Comparison of ENCODE assay signal across 16 mouse cellular contexts in genomic region chrX:161753514-161753913, GRCm38 (mm10). TPM values are rescaled to one million over a fixed set of nuclear protein-coding genes. Genes with fewer than 3 reads are reported as not detected.
"Had no signal": no experiment of that assay in that cellular context is flagged by ENCODE, and none has a peak within 500 bp of the region (broad histone marks: within the 10 kb centered on the region; RNA-seq: fewer than 3 reads in every experiment).

No protein-coding gene starts in this region.

- H3K27me3 ChIP-seq: stomach, embryonic 15.5 days had no signal

- DNase-seq: retina, postnatal 1 day; right cerebral cortex, adult 18-20 months; right cerebral cortex, postnatal 14 days; right cerebral cortex, postnatal 25 days; right cerebral cortex, postnatal 4 days; spleen, adult 18-20 months; thymus, adult 18-20 months; thymus, adult 2 months; thymus, postnatal 14 days; thymus, postnatal 25 days; thymus, postnatal 36 days; thymus, postnatal 4 days had no signal

- H3K9ac ChIP-seq: neural tube, embryonic 13.5 days; stomach, embryonic 15.5 days had no signal

- H3K36me3 ChIP-seq: neural tube, embryonic 13.5 days; stomach, embryonic 15.5 days had no signal

- H3K4me2 ChIP-seq: neural tube, embryonic 13.5 days; stomach, embryonic 15.5 days had no signal

- H3K4me3 ChIP-seq: neural tube, embryonic 13.5 days; stomach, embryonic 15.5 days had no signal

- H3K9me3 ChIP-seq: neural tube, embryonic 13.5 days; stomach, embryonic 15.5 days had no signal

- H3K4me1 ChIP-seq: neural tube, embryonic 13.5 days; stomach, embryonic 15.5 days had no signal

- H3K27ac ChIP-seq: neural tube, embryonic 13.5 days; stomach, embryonic 15.5 days; stomach, postnatal 0 days had no signal

RNA-seq across cellular contexts. Expression of gene Rai2, which starts 36.6 kb away (rescaled TPM):
- total RNA-seq: neutrophil, adult 5-6 weeks had no signal
